Mouse (Mus musculus) adrenal gland, adult (tissue): ENCODE results near the gene Dhx37.

Experiments used
- DNase-seq, 2 experiments: peaks; one replicate each; pipeline ENCODE4 v3.0.0; 2022 to 2023; ENCODE audit warnings: low spot score in 1 of 2; ENCODE audit not compliant: inconsistent age in 2 of 2

The Dhx37 gene

DNA sequence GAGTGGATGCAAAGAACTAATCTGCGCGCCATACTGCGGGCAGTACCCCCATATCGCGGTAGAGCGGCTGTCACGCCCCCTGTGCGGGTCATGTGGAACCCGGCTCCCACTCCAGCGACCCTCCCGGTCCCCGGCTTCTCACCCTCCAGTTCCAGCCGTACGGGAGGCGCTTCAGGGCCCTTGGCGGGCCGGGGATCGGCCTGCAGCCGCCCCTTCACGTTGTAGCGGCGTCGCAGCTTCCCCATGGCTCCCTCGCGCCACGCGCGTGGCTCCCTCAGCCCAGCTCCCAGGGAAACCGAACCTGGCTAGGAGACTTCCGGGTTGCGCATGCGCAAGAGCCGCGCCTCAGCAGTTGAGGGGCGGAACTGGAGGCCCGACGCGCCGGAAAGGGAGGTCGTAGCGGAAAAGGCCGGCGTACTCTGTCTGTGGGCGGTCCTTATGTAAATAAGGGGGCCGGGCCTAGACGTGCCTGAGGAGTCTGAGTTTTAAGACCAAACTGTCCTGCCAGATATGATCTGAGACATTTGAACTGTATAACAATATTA, at the start of gene Dhx37:
Gene Dhx37, minus strand, starts transcription at position 329 of the 545 bp plus-strand sequence.
- DNase-seq, result peak; percentile 96 to 97

- DNase-seq, result no peak
Measured at GRCm38 (mm10) chr5:125482474-125482873, 48.6 kb upstream of the Dhx37 start.

GRCm38 (mm10) chr5:125480434-125481231, 46.7 kb upstream of the Dhx37 start:
- no peak for DNase-seq

DNA sequence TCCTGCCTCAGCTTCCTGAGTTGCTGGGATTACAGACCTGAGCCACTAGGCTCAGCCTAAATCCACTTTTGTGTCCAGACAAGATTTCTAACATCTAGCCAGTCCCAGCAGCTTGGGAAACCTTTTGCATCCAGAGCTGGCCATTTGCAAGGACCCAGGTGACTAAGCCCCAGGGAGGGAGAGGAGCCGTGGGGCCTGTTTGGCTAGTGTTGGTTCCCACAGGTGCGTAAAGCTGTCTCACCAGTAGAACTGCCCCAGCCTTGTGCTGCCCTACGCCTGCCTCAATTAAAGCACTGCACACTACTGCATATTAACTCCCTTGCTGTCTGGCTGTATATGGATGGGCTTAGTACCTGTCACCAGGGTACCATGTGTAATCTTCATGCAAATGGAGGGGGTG, 45.5 kb upstream of the Dhx37 start:
- DNase-seq, result no peak

GRCm38 (mm10) chr5:125478037-125478436, 44.1 kb upstream of the Dhx37 start:
- DNase-seq, result no peak

DNA sequence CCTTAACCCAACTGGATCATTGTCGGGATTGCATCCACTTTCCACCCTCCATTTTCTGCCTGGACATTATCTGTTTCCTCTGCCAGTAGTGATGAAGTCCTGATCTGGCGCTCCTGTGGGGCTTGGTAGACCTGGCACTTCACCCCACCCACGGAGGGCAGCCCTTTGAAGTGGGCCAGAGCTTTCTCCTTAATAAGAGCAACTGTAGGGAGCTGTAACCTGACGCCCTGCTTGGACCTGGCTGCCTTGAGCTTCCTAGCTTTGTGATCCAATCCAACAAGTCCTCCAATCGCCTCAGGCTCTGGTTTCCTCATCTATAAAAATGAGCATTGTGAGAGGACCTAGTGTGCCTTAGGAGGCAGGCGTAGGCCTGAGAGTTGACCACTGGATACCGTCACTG, 43.6 kb upstream of the Dhx37 start:
- no peak for DNase-seq

DNA sequence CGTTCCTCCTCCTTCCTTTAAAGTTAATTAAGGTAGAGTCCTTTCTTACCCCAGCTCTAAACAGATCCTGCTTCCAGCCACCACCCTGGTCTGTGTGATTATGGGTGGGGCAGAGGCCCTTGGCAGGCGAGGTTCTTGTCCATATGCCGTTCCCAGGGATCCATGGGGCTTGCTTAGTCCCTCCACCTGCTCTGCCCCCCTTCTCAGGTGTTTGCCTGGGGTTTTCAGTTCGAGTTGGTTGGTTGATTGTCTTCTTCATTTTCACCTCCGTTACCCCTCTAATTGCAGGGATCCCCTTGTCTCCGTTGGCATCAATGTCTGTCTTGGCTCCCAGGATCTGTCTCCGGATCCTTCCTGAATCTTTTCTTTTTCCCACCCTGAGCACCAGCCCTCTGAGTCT, 42.9 kb upstream of the Dhx37 start:
- DNase-seq, result no peak

GRCm38 (mm10) chr5:125476286-125476625, 42.3 kb upstream of the Dhx37 start:
- DNase-seq, result no peak

DNA sequence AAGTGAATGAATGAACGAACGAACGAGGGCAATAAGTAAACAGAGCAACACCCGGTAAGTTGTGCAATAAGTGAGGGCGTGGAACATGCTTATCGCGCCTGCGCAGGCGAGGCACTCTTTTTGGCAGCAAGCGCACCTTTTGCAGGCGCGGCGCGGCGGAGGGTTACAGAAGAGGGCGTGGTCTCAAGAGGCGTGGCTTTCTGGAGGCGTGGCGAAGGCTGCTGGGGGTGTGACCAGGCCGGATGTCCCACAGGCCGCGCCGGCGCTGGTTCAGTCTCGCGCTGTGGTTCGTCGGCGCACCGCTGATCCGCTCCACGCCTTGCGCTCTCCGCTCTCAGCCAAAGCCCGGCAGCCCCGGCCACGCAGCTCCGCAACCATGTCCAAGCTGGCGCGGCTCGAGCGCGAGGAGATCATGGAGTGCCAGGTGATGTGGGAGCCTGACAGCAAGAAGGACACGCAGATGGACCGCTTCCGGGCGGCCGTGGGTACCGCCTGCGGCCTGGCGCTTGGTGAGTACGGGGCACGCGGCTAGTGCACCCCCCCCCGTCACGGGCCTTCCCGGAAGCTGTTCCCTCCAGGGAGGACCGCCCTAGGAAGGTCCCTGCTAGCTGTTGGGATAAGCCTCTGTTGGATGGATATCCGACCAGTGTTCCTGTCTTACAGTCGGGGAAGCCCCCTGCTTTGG, 41.8 kb upstream of the Dhx37 start, which contains the start of gene Aacs:
Gene Aacs, plus strand, starts transcription at position 214 of the 685 bp plus-strand sequence.
- DNase-seq, result peak; percentile 98 to 100

DNA sequence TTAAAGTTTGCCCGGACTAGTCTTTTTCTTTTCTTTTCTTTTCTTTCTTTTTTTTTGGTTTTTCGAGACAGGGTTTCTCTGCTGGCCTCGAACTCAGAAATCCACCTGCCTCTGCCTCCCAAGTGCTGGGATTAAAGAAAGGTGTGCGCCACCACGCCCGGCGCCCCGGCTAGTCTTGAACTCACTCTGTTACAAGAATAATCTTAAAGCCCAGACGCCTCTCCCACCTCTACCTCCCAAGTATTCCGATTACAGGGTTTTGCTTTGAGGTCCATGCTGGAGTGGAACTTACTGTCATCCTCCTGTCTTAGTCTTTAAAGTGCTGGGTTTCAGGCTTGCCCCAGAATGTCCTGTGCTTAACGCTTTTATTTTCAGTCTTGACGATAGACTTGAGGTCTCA, 41.1 kb upstream of the Dhx37 start:
- DNase-seq, result peak in 1 of 2 experiments; percentile 22

DNA sequence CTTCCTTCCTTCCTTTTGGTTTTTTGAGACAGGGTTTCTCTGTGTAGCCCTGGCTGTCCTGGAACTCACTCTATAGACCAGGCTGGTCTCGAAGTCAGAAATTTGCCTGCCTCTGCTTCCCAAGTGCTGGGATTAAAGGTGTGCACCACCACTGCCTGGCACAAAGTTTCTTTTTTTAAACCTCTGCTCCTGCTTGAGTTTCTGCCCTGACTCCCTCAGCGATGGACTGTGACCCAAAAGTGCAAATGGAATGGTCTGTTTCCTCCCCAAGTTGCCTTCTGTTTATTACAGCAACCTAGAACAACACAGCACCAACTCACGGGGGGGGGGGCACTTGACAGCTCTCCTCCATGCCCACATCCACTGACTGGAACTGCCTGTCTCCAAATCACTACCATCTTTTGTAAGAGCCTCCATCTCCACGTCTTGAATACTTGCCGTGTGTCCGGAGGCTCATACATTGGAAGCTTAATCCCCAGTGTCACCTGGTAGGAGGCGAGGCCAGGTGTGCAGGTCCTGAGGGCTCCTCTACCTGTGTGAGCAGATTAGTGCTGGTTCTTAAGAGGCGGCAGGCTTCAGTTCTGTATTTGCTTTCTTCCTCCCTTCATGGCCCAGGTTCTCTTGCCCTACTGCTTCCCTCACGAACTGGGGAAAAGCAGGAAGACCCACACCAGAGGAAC, 39.0 kb upstream of the Dhx37 start:
- DNase-seq, result no peak

GRCm38 (mm10) chr5:125470713-125471112, 36.8 kb upstream of the Dhx37 start:
- peak; percentile 53 to 75 for DNase-seq

GRCm38 (mm10) chr5:125467261-125467660, 33.3 kb upstream of the Dhx37 start:
- peak in 1 of 2 experiments; percentile 64 for DNase-seq

DNA sequence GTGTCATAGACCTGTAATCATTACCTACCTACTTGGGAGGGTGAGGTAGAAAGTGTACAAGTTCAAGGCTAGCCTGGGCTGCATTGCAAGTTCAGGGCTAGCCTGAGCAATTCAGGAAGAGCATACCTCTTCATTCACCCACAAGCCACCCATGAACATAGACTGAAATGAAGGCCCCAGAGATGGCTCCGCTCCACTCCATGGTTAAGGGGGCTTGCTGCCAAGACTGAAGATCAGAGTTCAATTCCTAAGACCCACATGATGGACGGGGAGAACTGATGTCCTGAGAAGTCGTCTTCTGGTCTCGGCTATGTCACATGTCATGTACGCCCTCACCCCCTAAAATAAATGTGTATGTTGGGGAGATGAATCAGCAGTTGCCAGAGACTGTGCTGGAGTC, 32.6 kb upstream of the Dhx37 start:
- no peak for DNase-seq

GRCm38 (mm10) chr5:125465701-125466106, 31.8 kb upstream of the Dhx37 start:
- DNase-seq, result peak; percentile 98

DNA sequence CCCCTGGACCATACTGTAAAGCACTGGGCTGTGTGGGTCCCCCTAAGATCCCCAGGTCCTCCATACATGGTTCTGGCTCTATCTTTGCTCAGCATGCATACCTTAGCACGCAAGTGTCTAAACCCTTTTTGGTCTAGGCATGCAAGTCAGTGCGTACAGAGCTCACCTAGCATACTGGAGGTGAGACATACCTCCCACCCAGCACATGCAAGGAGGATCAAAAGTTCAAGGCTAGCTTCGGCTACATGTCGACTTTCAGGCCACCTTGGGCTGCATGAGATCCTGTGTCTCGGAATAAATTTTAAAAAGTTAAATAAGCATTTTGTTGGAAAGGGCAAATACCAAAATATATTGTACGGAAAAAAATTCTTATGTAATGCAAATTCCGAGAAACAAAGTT, 31.3 kb upstream of the Dhx37 start:
- no peak for DNase-seq

- DNase-seq, result peak; percentile 68 to 86
Measured at GRCm38 (mm10) chr5:125461868-125462445, 28.0 kb upstream of the Dhx37 start.

- DNase-seq, result peak in 1 of 2 experiments; percentile 29
Measured at GRCm38 (mm10) chr5:125460574-125460973, 26.7 kb upstream of the Dhx37 start.

- DNase-seq, result no peak
Measured at GRCm38 (mm10) chr5:125457538-125457937, 23.6 kb upstream of the Dhx37 start.

DNA sequence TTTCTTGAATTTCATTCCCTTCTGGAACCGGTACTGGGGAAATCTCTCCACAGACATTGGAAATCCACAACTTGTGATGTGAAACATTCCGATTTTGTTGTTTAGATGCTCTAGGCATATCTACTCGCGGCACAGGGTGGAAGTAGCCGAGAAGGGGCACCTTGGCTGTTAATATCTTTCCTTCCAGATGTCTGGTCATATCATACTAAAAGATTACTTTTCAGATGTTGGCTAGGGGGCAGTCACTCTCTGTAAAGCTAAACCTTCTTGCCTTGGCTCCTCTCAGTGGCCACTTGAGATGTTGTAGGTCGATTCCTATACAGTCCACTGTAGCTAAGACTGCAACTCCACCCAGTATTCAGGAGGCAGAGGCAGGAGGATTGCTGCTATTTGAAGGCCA, 22.2 kb upstream of the Dhx37 start:
- DNase-seq, result no peak

- DNase-seq, result peak; percentile 78 to 94
Measured at GRCm38 (mm10) chr5:125452573-125452972, 18.7 kb upstream of the Dhx37 start.
